Mouse (Mus musculus): ENCODE measurements around the gene Rtl9.

Gene Rtl9
- long read RNA-seq, experiment 1: 0 reads
- long read RNA-seq, experiment 2: 0 reads

DNA sequence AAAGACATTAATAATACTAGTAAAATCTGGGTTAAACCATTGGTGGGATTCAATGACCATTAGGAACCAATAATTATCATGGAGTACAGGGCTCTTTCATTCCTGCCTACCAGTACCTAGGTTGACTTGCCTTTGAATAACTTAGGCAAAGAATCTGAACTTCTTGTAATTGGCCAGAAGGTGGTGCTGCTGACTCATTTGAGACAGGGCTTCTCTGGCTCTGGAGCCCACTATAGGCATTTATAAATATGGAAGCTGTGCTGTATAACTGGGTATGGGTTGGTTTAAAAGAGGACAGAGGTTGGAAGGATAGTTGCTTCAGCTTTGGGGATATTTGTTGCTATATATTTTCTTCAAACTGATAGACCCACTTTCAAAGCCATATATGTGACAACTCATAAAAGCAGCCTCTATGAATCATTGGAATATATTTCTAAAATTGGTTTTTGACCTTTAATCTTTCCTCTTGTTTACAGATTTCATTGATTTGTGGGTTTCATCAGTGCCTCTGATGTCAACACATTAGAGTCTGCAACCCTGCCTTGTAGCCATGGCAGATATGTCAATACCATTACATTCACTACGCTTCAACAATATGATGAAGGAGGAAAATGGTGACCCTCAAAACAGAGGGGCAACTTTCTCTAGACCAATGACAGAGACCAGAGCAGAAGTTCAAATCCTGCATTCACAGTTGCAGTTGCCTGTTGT lies at the start of gene Rtl9:
Gene Rtl9, plus strand, starts transcription at position 551 of the 711 bp plus-strand sequence.
- intact Hi-C loops (cut with DNase I): loop anchor here (10.0 kb wide), 1 partner anchor 176 kb away; no protein-coding TSS in a partner anchor

DNA sequence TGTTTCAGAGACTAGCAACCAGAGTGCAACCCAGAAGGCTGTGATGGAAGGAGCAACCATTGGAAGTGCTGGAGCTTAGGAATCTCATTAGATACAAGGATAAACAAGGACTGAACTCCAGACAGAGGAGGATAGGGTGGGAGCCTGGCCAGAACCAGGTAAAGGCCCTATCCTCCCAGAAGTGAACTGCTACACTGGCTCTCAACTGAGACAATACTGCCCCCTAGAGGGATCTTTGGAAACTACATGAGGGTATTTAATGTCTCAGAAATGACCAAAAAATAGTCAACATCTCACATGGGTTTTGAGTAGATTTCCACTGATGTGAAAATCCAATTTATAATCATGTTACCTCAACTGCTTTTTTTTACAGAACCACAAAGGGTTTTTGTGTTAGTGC lies 47.9 kb upstream of the Rtl9 start:
- intact Hi-C loops (cut with DNase I): loop anchor here (2.0 to 10.0 kb wide), 2 partner anchors 233 to 497 kb away; no protein-coding TSS in a partner anchor

DNA sequence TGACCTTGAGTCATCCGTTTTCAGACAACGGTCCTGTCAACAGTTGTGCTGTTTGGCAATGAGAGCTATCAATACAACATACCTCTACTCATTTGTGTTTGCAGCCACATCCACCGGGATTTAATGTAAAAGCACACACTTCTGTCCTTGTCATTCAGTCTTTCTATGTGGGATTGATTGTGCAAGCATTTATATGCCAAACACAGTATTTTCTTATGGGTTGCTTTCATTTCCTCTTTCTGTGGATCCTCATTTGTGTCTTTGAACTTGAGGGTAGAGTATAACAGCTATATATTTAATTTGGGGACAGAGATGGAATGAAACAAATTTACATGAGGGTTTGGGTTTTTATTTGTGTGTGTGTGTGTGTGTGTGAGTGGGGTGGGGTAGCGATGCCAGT lies 47.5 kb upstream of the Rtl9 start:
- intact Hi-C loops (cut with DNase I): loop anchor here (2.0 to 10.0 kb wide), 2 partner anchors 233 to 497 kb away; no protein-coding TSS in a partner anchor

DNA sequence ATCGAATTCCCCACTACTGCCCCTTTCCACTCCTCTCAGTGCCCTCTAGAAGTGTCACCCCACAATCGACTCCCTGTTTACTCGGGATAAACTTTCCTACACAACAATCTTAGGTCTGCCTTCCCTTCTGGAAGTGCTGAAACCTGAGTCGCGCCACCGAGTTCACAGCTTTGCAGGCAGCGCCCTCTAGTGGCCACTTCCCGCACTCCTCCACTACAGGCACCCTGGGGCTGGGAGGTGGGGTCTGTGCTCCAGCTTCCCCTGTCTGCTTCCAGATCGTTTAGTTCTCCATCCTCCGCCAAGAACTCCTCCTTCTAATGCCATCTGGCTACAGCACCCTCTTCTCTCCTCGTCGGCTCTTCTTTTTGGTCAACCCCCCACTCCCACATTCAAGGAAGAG lies 40.6 kb upstream of the Rtl9 start:
- intact Hi-C loops (cut with DNase I): loop anchor here (2.0 to 10.0 kb wide), 2 partner anchors 240 to 504 kb away; no protein-coding TSS in a partner anchor

DNA sequence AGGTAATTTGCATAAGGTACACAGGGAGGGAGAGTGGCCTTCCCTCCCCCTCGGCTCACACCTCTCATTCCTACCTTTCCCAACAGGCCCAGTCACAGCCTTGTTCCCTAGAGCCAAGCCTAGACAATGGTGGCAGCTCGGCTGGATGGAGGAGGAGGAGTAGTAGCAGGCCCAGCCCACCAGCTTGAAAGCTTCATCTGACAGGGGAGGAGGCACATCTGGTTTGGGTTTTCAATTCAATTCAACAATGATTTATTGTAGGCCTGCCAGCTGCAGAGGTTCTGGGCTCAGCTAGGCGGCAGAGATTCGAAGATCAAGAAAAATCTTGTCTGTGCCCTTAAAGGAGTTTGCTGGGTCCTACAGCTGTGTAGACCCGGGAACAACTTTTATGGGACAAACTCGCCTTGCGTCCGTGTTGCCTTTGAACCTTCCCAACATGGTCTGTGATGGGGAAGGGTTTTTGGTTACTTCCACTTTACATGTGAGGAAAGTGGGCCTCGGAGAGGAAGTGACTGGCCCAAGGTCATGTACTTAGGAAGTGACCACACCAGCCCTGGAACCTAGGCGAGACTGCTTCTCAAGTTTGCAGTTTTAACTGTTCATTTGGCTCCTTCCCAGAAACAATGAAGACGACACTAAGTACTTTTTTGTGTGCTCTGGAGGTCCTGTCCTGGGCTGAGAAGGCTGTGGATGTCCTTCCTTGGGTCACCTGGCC lies 36.6 kb upstream of the Rtl9 start:
- intact Hi-C loops (cut with DNase I): no loop called here

DNA sequence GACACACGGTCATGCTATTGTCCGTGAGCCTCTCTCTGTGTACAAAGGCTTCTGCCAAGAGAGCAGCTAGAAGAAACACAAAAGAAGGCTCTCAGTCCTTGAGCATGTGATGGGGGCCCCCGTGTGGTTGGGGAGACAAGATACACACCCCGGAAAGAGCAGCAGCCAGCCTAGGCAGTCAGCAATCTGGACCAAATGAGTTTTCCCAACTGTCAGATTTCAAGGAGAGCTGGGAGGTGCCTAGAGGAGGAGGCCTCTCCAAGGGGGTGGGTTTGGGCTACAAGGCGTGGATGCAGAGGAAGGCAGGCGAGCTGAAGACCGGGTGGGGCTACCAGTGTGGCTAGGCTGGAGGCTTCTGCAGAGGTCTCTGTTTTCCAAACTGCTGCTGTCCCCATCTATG lies 35.6 kb upstream of the Rtl9 start:
- intact Hi-C loops (cut with DNase I): no loop called here

DNA sequence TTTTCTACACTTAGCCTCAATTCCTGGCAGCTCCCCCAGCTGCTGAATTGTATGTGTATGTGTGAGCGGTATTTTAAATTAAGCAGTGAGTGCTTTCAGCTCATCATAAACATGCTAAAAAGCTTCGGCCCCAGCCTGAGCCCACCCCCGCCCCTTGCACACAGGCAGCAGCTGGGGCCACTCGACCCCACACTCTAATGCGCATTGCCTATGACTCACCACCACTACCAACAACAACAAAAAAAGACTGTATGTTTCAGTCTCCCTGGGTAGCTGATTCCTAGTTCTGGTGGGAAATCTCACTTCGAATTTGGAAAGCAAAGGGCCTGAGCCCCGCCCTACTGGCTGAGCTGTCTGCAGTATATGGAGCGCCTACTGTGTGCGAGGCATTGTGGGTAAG lies 35.1 kb upstream of the Rtl9 start:
- intact Hi-C loops (cut with DNase I): no loop called here

DNA sequence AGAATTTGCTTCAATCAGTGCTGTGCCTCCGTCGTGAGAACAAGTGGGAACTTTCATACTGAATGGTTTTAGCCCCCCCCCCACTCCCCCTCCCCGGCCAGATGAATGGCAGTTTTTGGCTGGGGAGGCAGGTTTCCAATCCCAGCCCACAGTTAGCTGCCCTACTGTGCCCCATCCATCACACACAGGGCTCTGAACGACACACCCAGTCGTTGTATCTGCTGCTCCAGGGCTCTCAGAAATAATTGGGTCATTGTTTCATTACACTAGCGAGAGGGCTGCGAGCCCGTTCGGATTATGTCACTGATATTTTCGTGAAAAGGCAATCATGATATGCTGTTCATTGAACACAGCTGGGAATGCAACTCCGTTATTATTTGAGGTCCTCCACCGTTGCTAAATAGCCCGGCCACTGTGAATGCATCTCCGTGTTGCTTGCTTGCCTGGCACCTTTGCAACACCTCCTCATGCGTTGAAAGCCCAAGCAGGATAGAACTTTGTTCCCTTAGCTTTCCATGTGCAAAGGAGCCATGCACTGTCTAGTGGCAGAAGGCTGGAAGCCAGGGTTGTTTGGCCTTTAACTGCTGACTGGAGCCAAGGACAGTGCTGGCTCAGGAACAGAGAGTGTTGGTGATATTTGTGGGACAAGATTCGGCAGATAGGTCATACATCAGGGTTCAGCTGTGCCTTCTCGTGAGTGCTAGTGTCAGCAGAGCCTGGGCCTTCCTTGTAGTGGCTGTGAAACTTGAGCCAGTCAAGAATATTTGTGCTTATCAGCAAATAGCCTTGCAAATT lies 32.9 kb upstream of the Rtl9 start:
- intact Hi-C loops (cut with DNase I): no loop called here

DNA sequence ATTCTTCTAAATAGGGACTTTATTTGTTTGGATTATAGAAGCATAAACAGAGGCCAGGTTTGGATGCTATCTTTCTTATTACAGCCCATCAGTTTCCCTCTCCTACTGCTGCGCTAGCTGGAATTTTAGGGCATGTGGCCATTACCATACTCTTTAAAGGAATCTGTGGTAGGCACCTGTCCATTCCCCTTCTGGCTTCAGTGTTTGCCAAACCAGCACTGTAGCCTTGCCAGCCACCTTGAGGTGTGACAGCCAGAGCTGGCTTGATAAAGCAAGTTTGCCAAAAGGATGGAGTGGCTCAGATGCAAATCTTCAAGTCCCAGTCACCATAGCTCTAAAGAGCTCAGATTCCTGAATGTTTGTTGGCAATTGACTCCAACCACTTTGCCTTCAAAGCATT lies 32.3 kb upstream of the Rtl9 start:
- intact Hi-C loops (cut with DNase I): no loop called here

DNA sequence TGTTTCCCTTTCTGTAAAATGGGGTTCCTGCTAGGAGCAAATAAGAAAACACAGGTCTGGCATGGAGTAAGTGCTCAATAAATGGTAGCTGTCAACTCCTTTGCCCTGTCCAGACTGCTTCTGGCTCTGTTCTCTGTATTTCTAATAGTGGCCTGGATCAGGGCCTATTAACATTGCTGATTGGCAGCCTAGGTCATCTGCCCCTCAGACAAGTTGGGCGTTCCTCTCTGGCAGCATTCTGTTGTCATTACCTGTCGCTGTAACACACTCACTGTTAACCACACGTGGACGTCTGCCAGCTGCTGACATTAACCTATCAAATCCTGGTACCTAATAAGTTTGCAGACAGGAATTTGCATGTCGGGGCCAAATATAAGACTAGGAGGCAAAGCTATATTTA lies 31.8 kb upstream of the Rtl9 start:
- intact Hi-C loops (cut with DNase I): no loop called here

DNA sequence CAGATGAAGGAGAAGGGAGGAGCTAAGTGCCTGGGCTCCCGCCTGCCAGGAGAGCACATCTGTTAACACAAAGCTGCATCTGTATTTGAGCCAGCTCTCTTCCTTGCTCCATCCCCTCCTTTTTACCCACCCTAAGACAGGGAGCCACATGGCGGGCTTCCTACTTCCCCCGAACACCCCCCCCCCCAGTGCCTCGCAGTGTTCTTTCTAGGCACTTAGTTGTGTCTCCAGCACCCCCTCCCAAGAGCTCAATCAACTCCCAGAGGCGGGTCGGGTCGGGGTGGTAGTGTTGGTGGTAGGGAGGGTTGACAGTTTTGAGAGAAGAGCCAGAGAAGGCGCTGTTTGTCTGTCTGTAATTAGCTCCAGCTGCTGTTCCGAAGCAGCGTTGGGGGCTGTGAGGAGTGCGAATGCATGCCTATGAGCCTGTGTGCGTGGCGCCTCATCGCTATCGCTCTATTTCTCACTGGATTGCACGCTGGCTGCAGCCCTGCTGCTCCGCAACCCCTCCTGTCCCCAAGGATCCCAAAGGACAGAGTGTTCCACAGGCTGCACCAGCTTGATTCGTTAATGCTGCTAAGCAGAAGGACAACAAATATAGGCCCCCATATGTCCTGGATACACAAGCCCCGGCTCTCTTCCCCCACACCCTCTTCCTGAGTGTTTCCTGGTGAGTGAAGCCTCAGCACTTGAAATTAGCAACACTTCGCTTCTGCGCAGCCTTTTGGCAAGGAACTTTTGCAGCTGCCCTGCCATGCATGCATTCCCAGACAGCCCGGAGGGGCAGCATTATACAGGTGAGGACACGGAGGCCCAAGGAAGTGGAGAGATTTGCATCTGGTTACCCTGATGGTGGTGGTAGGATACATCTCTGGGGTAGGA lies 18.7 kb upstream of the Rtl9 start:
- intact Hi-C loops (cut with DNase I): no loop called here

DNA sequence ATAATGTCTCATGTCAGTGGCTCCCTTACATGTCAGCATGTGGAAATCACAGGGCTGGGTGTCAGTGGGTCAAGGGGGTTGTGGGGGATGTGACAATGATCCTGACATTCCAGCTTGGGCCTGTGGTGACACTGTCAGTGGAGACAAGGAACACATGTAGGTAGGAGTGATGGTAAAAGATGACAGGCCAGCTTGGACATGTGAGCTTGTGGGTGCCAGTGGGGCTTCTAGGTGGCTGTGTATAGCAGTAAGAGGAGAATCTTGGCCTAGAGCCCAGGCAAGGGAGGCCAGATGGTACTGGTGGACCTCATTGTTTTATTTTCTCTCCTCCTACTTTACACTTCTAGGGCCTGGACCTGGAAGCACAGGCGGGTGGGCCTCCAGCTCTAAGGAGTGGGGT lies 16.7 kb upstream of the Rtl9 start:
- intact Hi-C loops (cut with DNase I): no loop called here

DNA sequence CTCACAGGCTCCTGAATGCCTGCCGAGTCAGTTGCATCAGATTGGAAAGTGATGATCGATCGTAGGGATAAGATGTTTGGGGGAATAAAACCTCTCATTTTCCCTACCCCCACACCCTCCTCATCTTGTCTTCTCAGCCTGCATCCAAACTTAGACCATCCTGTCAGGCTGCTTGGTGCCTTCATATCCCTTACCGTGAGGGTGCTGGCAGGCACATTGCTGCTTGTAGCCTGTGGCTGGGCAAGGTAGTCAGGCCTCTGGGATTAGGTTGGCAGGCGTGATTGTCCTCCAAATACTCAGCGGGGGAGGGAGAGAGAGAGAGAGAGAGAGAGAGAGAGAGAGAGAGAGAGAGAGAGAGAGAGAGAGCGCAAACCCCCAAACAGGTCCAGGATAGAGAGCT lies 11.2 kb upstream of the Rtl9 start:
- intact Hi-C loops (cut with DNase I): no loop called here

DNA sequence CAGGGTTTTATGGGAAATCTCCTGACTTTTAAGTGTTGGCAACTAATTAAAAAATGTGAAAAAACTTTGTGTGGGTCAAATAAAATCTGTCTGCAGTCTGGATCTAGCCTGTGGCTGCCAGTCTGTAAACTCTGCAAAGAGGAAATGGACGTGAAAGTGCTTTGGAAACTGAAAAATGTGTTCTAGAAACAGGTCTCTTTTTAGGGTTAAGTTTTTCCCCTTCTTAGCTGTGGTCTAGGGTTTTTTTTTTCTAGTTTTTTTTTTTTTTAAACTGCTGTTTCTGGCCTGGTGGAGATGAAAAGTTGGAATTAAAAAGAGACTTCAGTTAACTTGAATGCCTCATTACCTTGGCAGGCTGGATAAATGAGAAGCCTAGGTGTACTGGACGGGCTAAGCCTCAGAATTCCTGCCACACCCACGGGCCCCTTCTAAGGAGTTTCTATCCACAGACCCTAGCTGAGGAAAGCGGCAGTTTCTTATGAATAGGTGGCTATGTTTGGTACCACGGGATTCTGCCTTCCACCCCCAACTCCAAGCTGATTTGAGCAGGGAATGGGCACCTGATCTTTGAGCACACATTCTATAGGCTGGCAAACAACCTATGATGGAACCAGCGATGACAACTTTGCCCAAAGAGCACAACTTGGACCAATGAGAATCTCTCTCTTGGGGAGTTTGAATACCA lies 8.3 kb upstream of the Rtl9 start:
- intact Hi-C loops (cut with DNase I): loop anchor here (10.0 kb wide), 1 partner anchor 184 kb away; no protein-coding TSS in a partner anchor

DNA sequence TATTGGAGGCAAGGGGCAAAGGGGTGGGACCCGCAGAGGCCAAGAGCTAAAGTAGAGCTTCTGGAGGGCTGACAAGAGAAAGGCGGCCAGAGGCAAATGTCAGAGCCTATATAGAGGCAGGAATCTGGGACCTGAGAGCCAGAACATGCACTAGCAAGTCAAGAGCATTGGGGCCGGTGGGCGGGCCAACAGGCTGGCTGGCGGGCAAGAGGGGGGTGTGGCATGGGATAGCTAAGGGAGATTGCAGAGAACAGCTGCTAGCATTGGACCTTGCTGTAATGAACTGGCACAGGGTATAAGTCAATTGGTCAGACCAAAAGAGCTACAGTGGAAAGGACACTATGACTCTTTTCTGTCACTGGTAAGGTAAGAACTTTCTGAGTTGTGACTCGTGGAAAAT lies 1.8 kb upstream of the Rtl9 start:
- intact Hi-C loops (cut with DNase I): loop anchor here (2.0 to 10.0 kb wide), 2 partner anchors 177 to 347 kb away; no protein-coding TSS in a partner anchor

DNA sequence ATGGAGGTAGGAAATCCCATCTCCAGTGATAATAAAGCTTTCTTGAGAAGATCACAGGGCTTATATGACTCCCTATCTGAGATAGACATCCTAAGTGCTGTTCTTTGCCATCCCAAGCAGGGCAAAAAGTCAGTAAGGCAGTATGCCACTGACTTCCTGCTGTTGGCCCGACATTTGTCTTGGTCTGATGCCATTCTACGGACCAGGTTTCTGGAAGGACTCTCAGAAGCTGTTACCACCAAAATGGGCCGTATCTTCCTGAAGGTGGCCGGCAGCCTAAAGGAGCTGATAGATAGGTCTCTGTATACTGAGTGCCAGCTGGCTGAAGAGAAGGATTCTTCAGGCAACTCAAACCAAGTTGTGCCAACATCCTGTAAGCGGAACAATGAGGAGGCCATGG lies 3.8 kb downstream of the Rtl9 start:
- intact Hi-C loops (cut with DNase I): no loop called here

DNA sequence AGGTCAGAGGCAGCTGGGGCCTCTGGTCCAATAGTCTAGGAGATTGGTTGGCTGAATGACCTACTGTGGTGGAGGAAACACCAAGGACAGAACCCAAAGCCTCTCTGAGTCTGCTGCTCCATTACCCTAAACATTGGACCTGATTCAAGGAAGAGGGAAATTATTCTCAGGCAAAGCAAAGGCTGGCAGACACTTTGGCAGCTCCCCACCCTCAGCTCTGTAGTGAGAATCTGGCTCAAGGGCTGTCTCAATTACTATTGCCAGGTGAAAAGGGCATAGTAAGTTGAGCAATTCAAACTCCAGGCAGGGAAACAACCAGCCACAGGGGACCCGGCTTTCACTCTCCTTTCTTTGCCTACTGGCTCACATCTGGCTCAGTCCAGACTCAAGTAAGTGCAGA lies 6.5 kb downstream of the Rtl9 start:
- intact Hi-C loops (cut with DNase I): no loop called here

DNA sequence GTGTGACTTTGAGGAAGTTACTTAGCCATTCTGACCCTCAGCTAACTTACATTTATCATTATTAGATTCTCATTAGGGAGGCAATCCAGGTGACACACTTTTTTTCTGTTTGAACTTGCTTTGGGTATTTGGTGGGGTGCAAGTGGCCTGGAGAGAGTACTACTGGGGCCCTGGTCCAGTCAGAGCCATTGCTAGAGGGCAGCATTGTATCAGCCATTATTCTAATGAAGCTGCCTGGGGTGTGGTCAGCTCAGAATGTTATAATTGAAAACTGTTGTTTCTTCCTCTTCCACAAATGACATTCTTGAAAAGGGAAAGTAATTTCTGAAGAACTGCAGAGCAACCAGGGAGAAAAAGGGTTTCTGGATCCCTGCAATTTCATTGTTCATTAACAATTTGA lies 13.2 kb downstream of the Rtl9 start:
- intact Hi-C loops (cut with DNase I): no loop called here
